Mouse (Mus musculus) liver, adult (tissue): ENCODE results near the gene Gcsam.

Experiments used
- GATA4 ChIP-seq: IDR thresholded peaks from 2 replicates; pipeline ENCODE4 v1.6.1; 2014; ENCODE audit warnings: mild to moderate bottlenecking, low read length; ENCODE audit not compliant: insufficient replicate concordance

The Gcsam gene

DNA sequence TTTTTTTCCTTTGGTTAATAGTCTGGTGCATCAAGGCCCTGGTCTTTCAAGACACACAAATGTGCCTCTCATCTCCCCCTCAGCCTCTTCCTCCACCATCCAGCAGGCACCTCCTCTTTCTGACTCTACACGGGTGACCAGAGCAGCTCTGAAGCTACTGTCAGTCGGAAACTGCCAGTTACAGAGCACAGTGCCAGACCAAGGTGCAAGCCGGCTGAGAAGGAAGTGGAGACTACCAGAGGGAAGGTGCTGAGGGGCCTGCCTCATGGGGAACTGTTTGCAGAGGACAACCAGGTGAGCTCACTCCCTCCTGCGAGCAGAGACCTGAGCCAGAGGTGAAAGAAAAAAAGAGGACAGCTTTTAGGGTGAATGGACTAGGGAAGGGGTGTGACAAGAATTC is at the start of gene Gcsam:
Gene Gcsam, plus strand, starts transcription at position 114 of the 400 bp plus-strand sequence.
- TF ChIP-seq GATA4, result no peak

DNA sequence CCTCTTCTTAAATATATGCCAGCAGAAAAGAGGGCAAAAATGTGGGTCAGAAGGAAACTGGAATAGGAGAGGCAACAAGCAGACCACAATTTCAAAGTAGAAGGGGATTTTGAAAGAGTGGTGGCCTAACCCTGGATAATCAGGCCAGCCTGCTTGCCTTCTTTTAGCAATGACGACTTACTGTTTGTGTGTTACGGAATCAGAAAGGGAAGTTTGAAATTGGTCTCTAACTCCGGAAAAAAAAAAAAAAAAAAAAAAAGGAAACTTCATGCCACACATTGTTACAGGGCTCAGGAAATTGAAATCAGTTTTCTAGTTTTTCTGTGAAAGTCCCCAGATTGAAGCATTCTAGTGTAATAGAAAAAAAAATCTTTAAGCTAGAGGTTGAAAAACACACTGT is 48.4 kb upstream of the Gcsam start:
- no peak for TF ChIP-seq GATA4

DNA sequence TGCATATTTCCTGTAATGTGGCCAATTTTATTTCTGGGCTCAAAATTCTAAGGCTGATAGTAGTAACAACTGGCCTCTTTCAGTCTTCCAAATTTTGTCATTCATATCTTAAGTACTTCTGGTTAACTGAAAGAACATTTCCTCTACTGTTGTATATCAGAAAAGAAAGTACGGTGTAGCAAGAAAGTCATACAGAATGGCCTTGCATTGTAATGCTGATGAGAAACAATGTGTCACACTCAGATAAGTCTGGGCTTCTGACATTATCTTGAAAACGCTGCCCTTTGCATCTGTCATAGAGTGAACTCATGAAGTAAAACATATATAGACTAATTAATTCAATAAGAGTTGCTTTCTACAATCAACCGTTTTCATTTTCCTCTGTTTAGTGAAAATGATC is 37.9 kb upstream of the Gcsam start:
- TF ChIP-seq GATA4, result no peak

GRCm38 (mm10) chr16:45579883-45580282 is 30.3 kb upstream of the Gcsam start:
- no peak for TF ChIP-seq GATA4

- TF ChIP-seq GATA4, result no peak
These were observed 27.7 kb upstream of the Gcsam start for GRCm38 (mm10) chr16:45582512-45582911.

- TF ChIP-seq GATA4, result no peak
These were observed 16.5 kb upstream of the Gcsam start for GRCm38 (mm10) chr16:45593656-45594055.

DNA sequence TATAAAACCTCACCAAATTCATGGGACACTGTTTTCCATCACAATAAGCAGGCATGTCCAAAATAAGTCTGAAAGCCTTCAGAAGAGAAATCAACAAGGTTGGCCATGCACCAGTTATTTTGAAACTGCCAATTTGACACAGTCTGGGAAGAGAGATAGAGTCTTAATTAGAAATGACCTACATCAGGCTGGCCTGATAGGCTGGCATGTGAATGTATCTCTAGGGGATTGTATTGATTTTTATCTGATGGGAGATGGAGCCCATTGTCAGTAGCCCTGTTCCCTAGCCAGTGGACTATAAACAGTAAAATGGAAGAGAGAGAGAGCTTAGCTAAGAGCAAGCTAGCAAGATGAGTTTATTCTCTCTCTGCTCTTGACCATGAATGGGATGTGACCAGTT is 14.7 kb upstream of the Gcsam start:
- TF ChIP-seq GATA4, result no peak

DNA sequence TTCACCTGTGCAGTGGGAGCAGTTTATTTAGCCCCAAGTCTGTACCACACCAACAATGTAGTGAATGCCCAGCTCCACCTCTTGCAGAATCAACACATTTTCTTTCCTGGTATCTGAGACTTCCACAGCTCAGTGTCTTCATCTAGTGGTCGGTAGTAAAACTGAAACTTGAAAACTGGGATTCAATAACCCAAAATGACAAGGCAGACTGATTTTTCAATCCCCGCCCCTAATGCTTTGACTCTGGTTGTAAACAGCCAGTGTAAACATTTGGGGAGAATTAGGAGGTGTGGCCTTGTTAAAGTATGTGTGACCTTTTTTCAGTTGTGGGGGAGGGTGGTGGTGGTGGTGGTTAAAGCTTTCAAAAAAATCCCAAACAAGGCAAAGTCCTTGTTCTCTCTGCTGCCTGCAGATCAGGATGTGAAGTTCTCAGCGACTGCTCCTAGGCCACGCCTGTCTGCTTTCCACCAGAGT is 1.7 kb upstream of the Gcsam start:
- TF ChIP-seq GATA4, result no peak

GRCm38 (mm10) chr16:45609300-45609699 is 880 bp upstream of the Gcsam start:
- no peak for TF ChIP-seq GATA4

GRCm38 (mm10) chr16:45613247-45613646 is 3.1 kb downstream of the Gcsam start:
- no peak for TF ChIP-seq GATA4

DNA sequence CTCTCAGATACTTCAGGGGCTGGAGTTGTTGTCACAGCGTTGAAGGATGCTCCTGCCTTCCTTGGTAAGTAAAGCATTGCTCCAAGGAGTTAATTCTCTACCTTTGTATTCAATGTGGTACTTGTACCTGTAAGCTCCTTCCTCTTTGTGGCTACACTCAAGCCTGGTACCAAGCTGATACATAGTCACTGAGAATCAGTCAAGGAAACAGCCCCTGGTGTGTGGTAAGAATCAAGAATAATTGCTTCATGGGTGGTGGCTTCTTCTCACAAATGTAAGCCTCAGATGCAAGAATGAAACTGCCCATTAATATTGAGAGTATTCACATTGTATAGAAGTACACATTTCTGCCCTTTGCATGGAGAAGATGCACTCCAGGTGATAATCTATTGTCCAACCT is 5.8 kb downstream of the Gcsam start:
- TF ChIP-seq GATA4, result no peak

DNA sequence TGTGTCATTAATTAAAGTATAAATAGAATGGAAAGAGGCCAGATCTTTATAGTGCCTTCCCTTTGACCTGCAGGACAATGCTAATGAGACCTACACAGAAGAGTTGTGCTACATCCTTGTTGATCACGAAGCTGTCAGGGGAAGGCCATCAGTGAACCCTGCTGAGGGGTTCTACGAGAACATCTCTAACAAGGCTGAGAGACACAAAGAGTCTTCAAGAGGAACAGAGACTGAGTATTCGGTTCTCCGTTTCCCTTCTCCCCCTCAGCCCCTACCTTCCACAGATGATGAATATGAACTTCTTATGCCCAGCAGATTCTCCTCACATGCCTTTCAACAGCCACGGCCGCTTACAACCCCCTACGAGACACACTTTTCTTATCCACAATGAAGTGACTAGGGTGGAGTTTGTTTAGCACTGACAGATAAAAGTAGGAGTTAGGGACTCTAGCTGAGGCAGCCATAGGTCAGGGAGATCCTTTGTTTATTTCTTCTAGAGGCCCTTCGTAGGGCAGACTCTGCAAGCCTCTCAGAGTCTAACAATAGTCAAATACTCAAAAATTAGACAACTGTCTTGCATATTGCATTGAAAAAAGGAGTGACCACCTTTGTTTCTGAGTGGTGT is 9.7 kb downstream of the Gcsam start:
- no peak for TF ChIP-seq GATA4

GRCm38 (mm10) chr16:45623230-45623629 is 13.1 kb downstream of the Gcsam start:
- TF ChIP-seq GATA4, result no peak

GRCm38 (mm10) chr16:45624791-45625190 is 14.6 kb downstream of the Gcsam start:
- TF ChIP-seq GATA4, result no peak

GRCm38 (mm10) chr16:45625342-45625741 is 15.2 kb downstream of the Gcsam start:
- no peak for TF ChIP-seq GATA4

- TF ChIP-seq GATA4, result no peak
These were observed 19.4 kb downstream of the Gcsam start for GRCm38 (mm10) chr16:45629497-45630105.
